Mouse (Mus musculus): ENCODE results near the gene Ahsg.

Ahsg gene

GRCm38 (mm10) chr16:22890683-22891510, at the start of gene Ahsg:
Gene Ahsg, plus strand, starts transcription at chr16:22891277.
- no peak for DNase-seq (ENCODE audit: extremely low read depth, insufficient read length, low spot score)

GRCm38 (mm10) chr16:22842871-22843270, 48.2 kb upstream of the Ahsg start:
- DNase-seq (ENCODE audit: extremely low read depth, insufficient read length, low spot score), result no peak

GRCm38 (mm10) chr16:22844061-22844801, 46.8 kb upstream of the Ahsg start:
- no peak for DNase-seq (ENCODE audit: extremely low read depth, insufficient read length, low spot score)

GRCm38 (mm10) chr16:22844834-22845233, 46.2 kb upstream of the Ahsg start:
- DNase-seq (ENCODE audit: extremely low read depth, insufficient read length, low spot score), result no peak

- no peak for DNase-seq (ENCODE audit: extremely low read depth, insufficient read length, low spot score)
These were observed 45.6 kb upstream of the Ahsg start for GRCm38 (mm10) chr16:22845481-22845880.

GRCm38 (mm10) chr16:22847686-22848085, 43.4 kb upstream of the Ahsg start:
- DNase-seq (ENCODE audit: extremely low read depth, insufficient read length, low spot score), result no peak

GRCm38 (mm10) chr16:22848331-22848730, 42.7 kb upstream of the Ahsg start:
- DNase-seq (ENCODE audit: extremely low read depth, insufficient read length, low spot score), result peak; percentile 53

GRCm38 (mm10) chr16:22852709-22853108, 38.4 kb upstream of the Ahsg start:
- no peak for DNase-seq (ENCODE audit: extremely low read depth, insufficient read length, low spot score)

GRCm38 (mm10) chr16:22856773-22857172, 34.3 kb upstream of the Ahsg start:
- DNase-seq (ENCODE audit: extremely low read depth, insufficient read length, low spot score), result no peak

- peak; percentile 99 for DNase-seq (ENCODE audit: extremely low read depth, insufficient read length, low spot score)
These were observed 33.5 kb upstream of the Ahsg start, which contains the start of the genes Tbccd1 and Dnajb11 for GRCm38 (mm10) chr16:22857431-22858113. Gene Tbccd1, minus strand, starts transcription at chr16:22857669. Gene Dnajb11, plus strand, starts transcription at chr16:22857845.

GRCm38 (mm10) chr16:22872397-22872796, 18.7 kb upstream of the Ahsg start:
- no peak for DNase-seq (ENCODE audit: extremely low read depth, insufficient read length, low spot score)

- DNase-seq (ENCODE audit: extremely low read depth, insufficient read length, low spot score), result no peak
These were observed 17.7 kb upstream of the Ahsg start for GRCm38 (mm10) chr16:22873369-22873768.

- DNase-seq (ENCODE audit: extremely low read depth, insufficient read length, low spot score), result no peak
These were observed 14.6 kb upstream of the Ahsg start for GRCm38 (mm10) chr16:22876218-22877043.

GRCm38 (mm10) chr16:22877660-22878390, 13.3 kb upstream of the Ahsg start:
- peak; percentile 45 for DNase-seq (ENCODE audit: extremely low read depth, insufficient read length, low spot score)

GRCm38 (mm10) chr16:22878716-22879115, 12.4 kb upstream of the Ahsg start:
- no peak for DNase-seq (ENCODE audit: extremely low read depth, insufficient read length, low spot score)

GRCm38 (mm10) chr16:22879945-22880595, 11.0 kb upstream of the Ahsg start:
- no peak for DNase-seq (ENCODE audit: extremely low read depth, insufficient read length, low spot score)

GRCm38 (mm10) chr16:22880900-22881299, 10.2 kb upstream of the Ahsg start:
- DNase-seq (ENCODE audit: extremely low read depth, insufficient read length, low spot score), result peak; percentile 53

GRCm38 (mm10) chr16:22881487-22881886, 9.6 kb upstream of the Ahsg start:
- DNase-seq (ENCODE audit: extremely low read depth, insufficient read length, low spot score), result no peak

- no peak for DNase-seq (ENCODE audit: extremely low read depth, insufficient read length, low spot score)
These were observed 7.6 kb upstream of the Ahsg start for GRCm38 (mm10) chr16:22883441-22883840.

Data from 3134 (cell line).